Mouse (Mus musculus) kidney, adult 11 months (tissue): ENCODE measurements around the gene Inpp4a.

Source experiments
- DNase-seq: peaks from one replicate; pipeline ENCODE4 v3.0.0; 2022

The Inpp4a gene

GRCm38 (mm10) chr1:37324569-37324968 is 24.9 kb downstream of the Inpp4a start:
- DNase-seq, result no peak

DNA sequence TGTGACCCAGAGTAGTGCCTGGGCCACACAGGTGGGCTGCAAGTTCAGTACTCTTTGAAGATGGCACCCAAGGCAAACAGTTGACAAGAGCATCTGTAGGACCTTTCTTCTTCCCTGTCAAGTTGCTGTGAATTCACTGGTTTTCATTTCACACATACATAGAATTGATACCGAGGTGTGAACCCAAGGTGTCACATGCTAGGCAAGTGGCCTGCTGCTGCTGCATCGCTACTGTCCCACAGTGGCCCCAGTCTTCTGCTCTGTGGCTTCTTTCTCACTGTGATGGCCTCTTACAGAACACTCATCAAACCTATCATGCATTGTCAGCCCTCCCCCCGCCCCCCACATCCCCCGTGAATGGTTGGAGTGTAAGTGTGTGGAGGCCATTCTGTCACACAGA is 27.6 kb downstream of the Inpp4a start:
- no peak for DNase-seq

DNA sequence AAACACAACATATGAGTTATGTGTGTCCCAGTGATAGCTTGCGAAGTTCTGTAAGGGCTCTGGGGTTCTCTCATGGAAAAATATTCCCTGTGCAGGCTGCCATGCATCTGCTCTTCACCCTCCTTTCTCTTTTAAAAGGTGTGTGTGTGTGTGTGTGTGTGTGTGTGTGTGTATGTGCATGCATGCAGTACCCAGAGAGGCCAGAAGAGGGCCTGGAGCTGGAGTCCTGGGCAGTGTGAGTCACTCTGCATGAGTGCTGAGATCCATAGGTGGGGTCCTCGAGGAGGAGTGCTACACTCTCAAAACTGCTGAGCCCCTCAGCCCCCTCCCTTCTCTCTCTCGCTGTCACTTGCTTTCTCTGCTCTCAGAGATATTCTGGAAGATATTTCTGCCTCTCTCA is 29.5 kb downstream of the Inpp4a start:
- DNase-seq, result no peak

GRCm38 (mm10) chr1:37329831-37330230 is 30.2 kb downstream of the Inpp4a start:
- no peak for DNase-seq

- DNase-seq, result no peak
Observed at GRCm38 (mm10) chr1:37332756-37333155, 33.1 kb downstream of the Inpp4a start.

DNA sequence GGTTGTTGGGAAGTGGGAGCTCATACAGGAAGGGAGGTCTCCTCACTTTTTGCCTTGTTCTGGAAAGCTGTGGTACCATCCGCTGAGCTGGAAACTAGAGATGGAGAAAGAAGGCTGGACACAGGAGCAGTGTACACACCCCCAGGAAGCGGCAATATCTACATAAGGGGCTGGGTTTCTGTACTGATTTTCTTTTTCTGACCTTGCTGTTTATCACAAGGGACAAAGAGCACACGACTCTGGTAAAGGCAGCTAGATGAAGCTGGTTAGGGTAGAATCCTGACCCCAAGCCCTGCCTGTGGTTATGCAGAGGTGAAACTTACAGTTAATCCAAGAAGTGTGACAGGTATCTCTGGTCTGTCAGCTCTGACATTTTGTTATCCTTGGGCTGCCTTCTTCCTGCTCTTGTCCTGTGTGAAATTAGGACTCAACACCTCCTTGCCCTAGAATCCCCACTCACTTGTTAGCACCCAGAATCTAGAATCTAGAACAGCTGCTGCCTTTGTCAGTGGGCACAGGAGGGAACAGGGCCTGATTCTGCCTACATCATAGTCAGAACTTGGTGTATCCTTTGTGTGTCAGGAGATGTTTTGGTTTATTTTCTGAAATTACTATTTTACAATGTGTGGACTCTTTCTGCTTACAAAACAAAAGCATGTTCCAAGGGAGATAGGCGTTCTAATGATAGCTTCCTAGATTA is 34.2 kb downstream of the Inpp4a start:
- DNase-seq, result no peak

- DNase-seq, result no peak
Observed at GRCm38 (mm10) chr1:37336022-37336421, 36.4 kb downstream of the Inpp4a start.

DNA sequence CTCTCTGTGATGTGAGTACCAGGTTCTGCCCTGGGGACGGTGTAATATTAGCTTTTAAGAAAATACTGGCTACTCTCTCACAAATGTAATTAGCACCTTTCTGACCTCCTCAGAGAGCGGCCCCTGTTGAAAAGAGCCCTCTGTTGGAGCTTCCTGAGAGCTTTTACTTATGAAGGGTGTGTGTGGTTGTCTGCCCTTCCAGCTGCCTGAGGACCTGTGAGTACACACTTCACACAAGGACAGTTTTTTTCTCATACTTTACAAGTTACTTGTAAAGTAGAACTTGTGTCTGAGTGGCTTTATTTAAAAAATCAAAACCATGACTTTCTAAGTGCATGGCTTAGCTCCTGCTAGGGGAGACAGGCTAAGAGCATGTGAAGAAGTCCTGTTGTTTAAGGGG is 37.1 kb downstream of the Inpp4a start:
- no peak for DNase-seq

GRCm38 (mm10) chr1:37337273-37337672 is 37.6 kb downstream of the Inpp4a start:
- DNase-seq, result no peak

DNA sequence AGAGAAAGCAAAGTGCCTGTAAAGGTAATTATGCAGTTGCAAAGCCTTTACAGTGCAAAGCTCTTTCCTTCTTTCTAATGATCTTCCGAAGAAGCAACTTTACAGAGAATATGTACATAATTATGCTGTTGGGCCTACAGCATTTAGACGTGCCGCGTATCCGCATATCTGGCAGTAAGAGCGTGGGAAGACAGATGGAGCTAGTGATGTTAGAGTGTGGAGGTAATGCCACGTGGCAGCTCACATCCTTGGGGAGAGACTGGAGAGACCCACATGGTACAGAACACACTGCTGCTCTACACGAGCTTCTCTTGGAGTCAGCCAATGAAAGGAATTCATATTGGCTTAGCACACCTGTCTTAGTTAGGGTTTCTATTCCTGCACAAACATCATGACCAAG is 39.5 kb downstream of the Inpp4a start:
- DNase-seq, result no peak

- no peak for DNase-seq
Observed at GRCm38 (mm10) chr1:37341347-37341746, 41.7 kb downstream of the Inpp4a start.

DNA sequence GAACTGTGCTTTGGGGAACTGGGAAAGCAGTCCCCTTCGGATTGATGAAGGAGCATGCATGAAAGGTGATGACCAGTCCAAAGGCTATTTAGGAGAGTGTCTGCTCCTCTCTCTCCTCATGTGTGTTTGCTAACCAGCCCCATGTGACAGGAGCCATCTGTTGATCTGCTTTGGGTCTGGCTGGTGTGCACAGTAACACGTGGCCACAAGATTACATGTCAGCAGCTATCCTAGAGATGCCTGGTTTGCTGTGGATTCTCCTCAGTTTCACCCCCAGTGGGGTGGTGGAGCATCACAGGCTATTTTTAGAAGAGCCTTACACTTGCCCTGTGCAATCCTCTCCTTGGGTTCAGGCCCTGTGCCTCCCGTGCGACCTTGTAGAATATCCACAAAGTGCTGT is 42.2 kb downstream of the Inpp4a start:
- no peak for DNase-seq

- no peak for DNase-seq
Observed at GRCm38 (mm10) chr1:37342524-37342923, 42.9 kb downstream of the Inpp4a start.

GRCm38 (mm10) chr1:37343265-37343664 is 43.6 kb downstream of the Inpp4a start:
- no peak for DNase-seq

GRCm38 (mm10) chr1:37344223-37344916 is 44.7 kb downstream of the Inpp4a start:
- DNase-seq, result no peak

GRCm38 (mm10) chr1:37347361-37348080 is 47.9 kb downstream of the Inpp4a start:
- DNase-seq, result no peak

DNA sequence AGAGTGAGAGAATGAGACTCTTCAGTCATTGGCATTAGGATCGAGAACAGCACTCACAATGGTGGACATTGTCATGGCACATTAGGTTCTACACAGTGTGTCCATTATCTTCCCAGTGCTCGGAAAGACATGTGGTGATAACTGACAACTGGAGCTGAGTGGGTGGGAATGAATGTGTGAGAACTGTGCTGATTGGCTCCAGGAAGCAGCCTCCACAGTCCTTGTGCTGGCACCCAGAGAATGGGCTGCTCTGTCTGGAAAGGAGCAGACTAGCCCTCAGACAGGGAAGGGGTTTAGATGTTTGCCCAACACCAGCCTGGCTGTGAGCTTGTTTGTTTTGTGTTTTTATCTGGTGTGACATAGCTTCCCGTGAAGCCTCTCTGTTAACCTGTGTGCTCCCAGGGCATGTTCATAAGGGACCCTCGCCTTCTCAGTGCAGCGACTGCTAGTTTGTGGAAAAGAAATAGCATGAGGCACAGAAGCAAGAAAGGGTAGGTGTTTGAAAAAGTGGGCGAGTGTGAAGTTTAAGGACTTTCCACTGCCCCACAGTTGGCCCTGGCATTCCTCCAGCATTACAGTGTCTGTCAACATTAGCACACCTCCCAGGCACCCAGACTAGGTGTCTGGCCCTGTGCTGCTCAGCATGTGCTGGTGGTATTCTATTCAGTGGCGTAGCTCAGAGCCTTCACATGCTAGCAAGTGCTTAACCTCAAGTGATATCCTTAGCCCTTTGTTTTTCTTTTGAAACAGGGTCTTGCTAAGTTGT is 51.4 kb downstream of the Inpp4a start:
- DNase-seq, result no peak

DNA sequence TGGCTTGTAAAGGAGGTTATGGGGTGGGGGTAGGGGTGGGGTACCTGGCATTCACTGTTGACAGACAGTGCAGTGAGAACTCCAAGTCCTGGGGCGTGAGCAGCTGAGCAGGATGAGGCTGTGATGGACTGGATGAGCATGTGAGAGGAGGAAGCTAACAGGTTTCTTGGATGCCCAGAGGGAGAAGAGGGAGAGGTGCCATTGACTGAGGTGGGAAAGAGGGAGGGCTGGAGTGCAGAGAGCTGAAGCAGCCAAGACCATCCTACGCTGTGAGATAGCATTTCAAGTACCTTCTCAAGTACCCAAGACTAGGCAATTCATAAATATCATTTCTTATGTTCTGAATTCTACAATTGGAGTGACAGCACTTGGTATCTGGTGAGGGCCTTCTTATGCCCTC is 52.3 kb downstream of the Inpp4a start:
- DNase-seq, result no peak

- no peak for DNase-seq
Observed at GRCm38 (mm10) chr1:37353456-37353855, 53.8 kb downstream of the Inpp4a start.

GRCm38 (mm10) chr1:37355492-37355891 is 55.8 kb downstream of the Inpp4a start:
- no peak for DNase-seq

- DNase-seq, result no peak
Observed at GRCm38 (mm10) chr1:37356305-37356704, 56.6 kb downstream of the Inpp4a start.

DNA sequence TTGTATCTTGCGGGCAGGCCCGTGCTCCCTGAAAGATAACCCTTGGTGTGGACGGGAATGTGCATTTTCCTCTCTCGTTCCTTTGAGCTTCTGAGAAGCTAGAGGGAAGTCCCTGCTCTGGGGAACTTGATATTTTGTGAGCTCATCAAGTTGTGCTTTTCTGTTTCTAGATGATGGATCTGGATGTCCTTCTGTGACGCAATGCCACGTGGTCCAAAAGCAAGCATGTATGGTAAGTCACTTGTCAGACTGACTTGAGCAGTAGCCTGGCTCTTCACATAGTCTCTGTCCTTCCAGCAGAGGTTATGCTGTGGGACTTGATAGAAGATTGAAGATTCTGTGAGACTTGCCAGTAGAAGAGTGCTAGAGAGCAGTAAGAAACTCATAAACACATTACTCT is 57.5 kb downstream of the Inpp4a start:
- DNase-seq, result no peak

DNA sequence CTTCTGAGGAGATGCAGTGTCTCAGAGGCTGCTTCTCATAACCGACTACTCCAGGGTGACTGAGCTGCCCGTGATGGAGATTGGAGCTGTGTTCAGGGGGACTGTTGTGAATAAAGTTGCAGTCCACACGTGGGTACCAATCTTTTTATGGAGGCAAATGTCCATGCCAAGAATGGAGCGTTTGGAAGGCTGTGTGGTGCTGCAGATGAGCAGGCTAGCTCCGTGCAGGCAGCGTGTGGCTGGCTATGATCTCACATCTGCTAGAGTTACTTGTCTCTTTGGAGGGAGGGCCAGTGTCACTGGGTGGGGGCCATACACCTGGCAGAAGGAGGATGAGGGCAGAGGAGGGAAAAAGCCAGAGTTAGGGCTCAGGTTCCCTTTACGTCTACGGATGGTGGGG is 59.0 kb downstream of the Inpp4a start:
- DNase-seq, result no peak
